Mouse (Mus musculus) testis, adult 2 months (tissue): ENCODE data around the gene Ptpn3. TPM values are rescaled to one million over a fixed set of nuclear protein-coding genes. Genes with fewer than 3 reads are reported as not detected.
"Not testable (repeated sequence)": the region's sequence is repeated elsewhere in the genome, so short reads cannot be mapped to it uniquely, and the experiment has no call there.

Experiments used
- H3K27ac ChIP-seq: fragments of 200-500 bp; 2 replicates; pipeline ENCODE4 v1.5.1; 2012; ENCODE audit warnings: low read depth, low read length; ENCODE audit not compliant: control insufficient read depth, insufficient read depth
- H3K27me3 ChIP-seq: fragments of 200-500 bp; 2 replicates; pipeline ENCODE4 v1.6.1; 2012; ENCODE audit warnings: mild to moderate bottlenecking, low read length, moderate library complexity; ENCODE audit not compliant: control insufficient read depth, insufficient read depth
- H3K36me3 ChIP-seq: fragments of 200-500 bp; 2 replicates; pipeline ENCODE4 v1.6.1; 2012; ENCODE audit warnings: mild to moderate bottlenecking, low read length; ENCODE audit not compliant: control insufficient read depth, insufficient read depth
- H3K4me1 ChIP-seq: fragments of 200-500 bp; 2 replicates; pipeline ENCODE4 v1.6.1; 2012; ENCODE audit warnings: low read length; ENCODE audit not compliant: control insufficient read depth, insufficient read depth
- H3K4me3 ChIP-seq: fragments of 200-500 bp; 2 replicates; pipeline ENCODE4 v1.5.1; 2012; ENCODE audit warnings: low read depth, mild to moderate bottlenecking, low read length, moderate library complexity, mixed read lengths; ENCODE audit not compliant: control insufficient read depth
- CTCF ChIP-seq: fragments of 200-500 bp; IDR thresholded peaks from 2 replicates; pipeline ENCODE4 v1.5.1; 2012; ENCODE audit warnings: low read depth, mild to moderate bottlenecking, inconsistent platforms, low read length, moderate library complexity; ENCODE audit not compliant: control insufficient read depth, insufficient read depth, insufficient replicate concordance
- POLR2A ChIP-seq: fragments of 200-500 bp; IDR thresholded peaks from 2 replicates; pipeline ENCODE4 v1.6.1; 2012; ENCODE audit warnings: low read depth, mild to moderate bottlenecking, inconsistent platforms, low read length, moderate library complexity; ENCODE audit not compliant: control insufficient read depth
- polyA plus RNA-seq: library from polyadenylated mRNA; depleted of rRNA; stranded (reverse); fragments of >200 nt; gene quantifications from 2 replicates; pipeline ENCODE4 v1.2.3, GENCODE M21; 2012

The Ptpn3 gene
- polyA plus RNA-seq, 1 experiment: 0.42 TPM

DNA sequence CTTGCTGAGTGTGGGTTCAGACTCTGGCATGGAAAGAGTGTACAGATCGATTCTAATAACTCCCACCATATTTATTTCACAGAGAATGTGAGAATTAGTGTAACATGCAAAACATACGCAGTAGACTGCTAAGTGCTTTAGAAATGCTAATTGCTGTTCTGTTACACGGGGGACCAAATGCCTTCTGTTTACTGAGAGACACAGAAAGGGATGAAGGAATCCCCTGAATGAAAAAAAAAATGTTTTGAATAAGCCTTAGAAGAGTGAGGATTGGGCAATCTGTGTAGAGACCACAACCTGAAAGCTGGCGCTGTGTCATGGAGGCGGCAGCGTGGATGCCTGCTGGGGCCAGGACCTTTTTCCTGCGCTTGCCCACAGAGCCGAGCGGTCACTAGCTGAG is 86.8 kb downstream of the Ptpn3 start:
- TF ChIP-seq CTCF: no peak
- no peak for TF ChIP-seq POLR2A
- Histone ChIP-seq H3K4me1 (no peaks in the 10 kb centered on the region), H3K27me3 (no peaks in the 10 kb centered on the region), H3K27ac (no peak overlapping the region), H3K36me3 (no peaks in the 10 kb centered on the region), H3K4me3 (no peak overlapping the region)

DNA sequence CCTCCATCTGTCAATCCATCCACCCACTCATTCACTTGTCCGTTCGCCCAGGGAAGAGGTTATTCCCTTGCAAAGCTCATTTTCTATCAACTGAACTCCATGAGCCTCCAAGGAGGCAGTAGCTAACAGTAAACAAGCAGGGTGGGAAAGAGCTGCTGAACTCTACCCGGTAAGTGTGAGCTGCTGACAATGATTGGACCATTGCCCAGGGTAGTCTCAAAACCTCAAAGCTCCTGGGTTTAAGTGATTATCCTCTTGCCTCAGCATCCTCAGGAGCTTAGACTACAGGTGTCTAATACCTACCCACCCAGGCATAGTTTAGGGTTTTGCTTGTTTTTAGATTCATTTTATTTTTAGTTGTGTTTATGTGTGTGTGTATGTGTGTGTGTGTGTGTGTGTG is 87.5 kb downstream of the Ptpn3 start:
- Histone ChIP-seq H3K27ac (no peak overlapping the region), H3K27me3 (no peaks in the 10 kb centered on the region), H3K36me3 (no peaks in the 10 kb centered on the region), H3K4me3 (no peak overlapping the region), H3K4me1 (no peaks in the 10 kb centered on the region)
- TF ChIP-seq CTCF: no peak

DNA sequence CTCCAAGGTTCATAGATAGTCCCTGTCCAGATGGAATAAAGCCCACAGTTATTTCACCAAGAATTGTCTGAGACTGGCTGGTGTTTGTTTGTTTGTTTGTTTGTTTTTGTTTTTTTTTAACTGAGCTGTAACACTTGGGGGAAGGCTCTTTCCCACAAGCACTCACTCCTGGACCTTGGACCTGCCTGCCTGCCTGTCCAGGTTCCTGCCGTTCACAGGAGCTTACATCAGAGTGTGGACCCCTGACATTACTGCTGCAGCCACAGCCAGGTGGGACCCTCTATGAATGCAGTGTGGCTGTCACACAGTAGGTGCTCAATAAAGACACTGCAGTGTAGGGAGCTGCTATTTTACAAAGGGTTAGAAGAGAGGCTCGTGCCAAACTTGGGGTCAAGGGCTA is 89.9 kb downstream of the Ptpn3 start:
- Histone ChIP-seq H3K4me3 (no peak overlapping the region), H3K27me3 (no peaks in the 10 kb centered on the region)
- TF ChIP-seq CTCF (no peak), POLR2A (no peak)

DNA sequence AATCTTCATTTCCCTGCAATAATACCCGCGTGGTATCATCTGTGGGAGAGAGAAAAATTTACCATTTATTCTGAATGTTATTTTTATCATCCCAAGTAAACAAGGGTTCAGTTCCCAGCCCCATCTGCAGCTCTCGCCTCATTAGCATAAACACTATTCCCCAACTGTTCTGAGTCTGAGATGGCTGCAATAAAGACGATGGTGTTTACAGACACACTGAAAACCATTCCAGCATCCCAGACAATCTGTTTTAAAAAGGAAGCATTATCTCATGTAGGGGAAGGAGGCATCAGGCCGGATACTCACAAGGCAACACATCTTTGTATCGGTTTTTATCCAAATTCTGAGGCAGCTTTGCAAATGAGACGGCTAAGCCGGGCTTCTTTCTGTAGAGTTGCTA is 95.7 kb downstream of the Ptpn3 start:
- no peak overlapping the region for H3K27ac ChIP-seq
- no peaks in the 10 kb centered on the region for H3K36me3 ChIP-seq
- H3K27me3 ChIP-seq: no peaks in the 10 kb centered on the region
- no peak for TF ChIP-seq CTCF
- TF ChIP-seq POLR2A: no peak
- H3K4me1 ChIP-seq: no peaks in the 10 kb centered on the region
- H3K4me3 ChIP-seq: no peak overlapping the region

More for the DNA sequence above, 89.9 kb downstream of the Ptpn3 start:
- Histone ChIP-seq H3K4me1 (no peaks in the 10 kb centered on the region), H3K36me3 (no peaks in the 10 kb centered on the region), H3K27ac (no peak overlapping the region)

DNA sequence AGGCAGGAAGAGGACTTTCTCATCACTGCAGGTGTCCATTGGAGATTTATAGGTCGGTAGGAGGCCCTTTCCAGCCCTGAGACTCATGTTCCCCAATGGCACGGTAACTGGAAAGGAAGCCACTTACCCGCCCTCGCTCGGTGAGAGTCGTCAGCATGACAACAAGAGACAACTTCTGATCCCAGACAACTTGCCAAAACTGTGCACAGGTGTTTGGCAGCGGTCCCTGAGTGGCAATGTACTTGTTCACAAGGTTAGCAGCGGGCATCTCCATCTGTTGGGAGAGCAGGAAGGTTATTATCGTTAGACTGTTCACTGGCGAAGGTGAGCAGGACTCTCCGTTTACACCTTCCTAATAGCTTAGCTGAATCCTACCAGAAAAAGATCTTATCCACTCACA is 96.9 kb downstream of the Ptpn3 start:
- H3K36me3 ChIP-seq: no peaks in the 10 kb centered on the region
- no peaks in the 10 kb centered on the region for H3K4me1 ChIP-seq
- no peaks in the 10 kb centered on the region for H3K27me3 ChIP-seq
- no peak overlapping the region for H3K27ac ChIP-seq
- H3K4me3 ChIP-seq: no peak overlapping the region
- no peak for TF ChIP-seq CTCF
- TF ChIP-seq POLR2A: no peak

DNA sequence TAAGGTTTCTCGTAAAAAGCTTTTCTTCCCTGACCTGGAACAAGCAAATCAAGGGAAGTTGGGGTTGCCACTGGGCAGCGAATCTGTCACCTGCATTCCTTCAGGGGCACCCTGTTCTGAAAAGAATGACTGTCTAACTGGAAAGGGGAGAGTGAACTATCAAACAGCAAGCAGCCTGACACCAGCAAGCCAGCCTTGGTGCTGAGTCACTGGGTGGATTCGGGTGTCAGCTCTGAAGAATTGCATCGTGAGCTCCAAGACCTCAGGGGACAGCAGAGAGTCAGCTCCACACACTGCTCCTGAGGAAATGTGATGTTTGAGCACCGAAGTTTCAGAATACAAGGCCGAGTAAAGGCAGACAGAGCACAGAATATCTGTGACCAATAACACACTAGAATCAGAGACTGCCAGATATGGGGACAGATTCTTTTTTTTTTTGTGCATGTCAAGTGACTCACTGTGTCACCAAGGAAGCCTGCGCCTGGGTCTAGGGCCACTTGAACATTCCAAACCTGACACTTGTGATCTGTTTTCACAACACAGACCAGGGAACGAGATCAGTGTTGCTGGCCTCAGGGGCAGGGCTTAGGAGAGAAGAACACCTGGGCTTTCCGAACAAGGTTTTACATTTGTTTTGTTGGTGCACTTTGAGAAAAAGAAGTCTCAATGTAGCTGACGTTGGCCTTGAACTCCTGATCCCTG is 98.8 kb downstream of the Ptpn3 start:
- H3K27ac ChIP-seq: no peak overlapping the region
- TF ChIP-seq CTCF (no peak), POLR2A (no peak)
- no peaks in the 10 kb centered on the region for H3K27me3 ChIP-seq
- no peaks in the 10 kb centered on the region for H3K4me1 ChIP-seq
- no peak overlapping the region for H3K4me3 ChIP-seq
- no peaks in the 10 kb centered on the region for H3K36me3 ChIP-seq

DNA sequence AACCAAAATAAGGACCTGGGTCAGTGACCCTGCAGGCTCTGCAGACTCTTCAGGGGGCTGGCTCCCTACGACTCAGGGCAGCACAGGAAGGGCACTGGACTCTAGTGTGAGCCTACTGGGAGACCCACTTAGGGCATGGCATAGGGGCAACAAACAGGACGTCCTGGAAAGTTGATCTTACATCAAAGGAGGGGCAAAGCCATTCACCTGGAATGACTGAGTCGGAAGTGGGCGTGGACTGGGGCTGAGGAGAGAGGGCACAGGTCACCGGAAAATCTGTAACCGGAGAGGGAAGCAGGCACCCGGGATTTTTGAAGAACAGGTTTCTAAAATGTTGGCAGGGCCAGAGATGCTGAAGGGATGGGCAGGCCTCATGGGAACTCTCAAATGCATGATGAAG is 99.5 kb downstream of the Ptpn3 start:
- no peak for TF ChIP-seq POLR2A
- no peak for TF ChIP-seq CTCF
- Histone ChIP-seq H3K27ac (no peak overlapping the region), H3K4me3 (no peak overlapping the region), H3K4me1 (no peaks in the 10 kb centered on the region), H3K36me3 (no peaks in the 10 kb centered on the region), H3K27me3 (no peaks in the 10 kb centered on the region)

DNA sequence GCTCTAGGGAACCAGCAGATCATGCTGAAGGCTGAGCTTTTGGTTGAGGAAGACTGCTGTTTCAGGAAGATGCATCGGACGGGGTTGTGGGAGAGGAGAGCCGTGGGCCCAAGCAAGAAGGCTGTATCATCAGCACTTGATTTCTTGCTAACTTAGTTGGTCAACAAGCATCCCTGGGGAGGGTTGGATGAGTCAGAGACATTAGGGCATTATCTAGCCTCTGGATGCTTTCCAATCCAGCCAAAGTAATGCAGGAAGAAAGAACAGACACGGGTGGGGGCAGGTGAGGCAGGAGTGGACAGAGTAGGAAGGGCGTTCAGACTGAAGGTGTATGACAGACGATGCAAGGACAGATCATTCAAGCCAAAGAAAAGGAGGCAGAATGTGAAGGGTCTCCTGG is 101.0 kb downstream of the Ptpn3 start:
- H3K36me3 ChIP-seq: no peaks in the 10 kb centered on the region
- no peak for TF ChIP-seq POLR2A
- TF ChIP-seq CTCF: no peak

DNA sequence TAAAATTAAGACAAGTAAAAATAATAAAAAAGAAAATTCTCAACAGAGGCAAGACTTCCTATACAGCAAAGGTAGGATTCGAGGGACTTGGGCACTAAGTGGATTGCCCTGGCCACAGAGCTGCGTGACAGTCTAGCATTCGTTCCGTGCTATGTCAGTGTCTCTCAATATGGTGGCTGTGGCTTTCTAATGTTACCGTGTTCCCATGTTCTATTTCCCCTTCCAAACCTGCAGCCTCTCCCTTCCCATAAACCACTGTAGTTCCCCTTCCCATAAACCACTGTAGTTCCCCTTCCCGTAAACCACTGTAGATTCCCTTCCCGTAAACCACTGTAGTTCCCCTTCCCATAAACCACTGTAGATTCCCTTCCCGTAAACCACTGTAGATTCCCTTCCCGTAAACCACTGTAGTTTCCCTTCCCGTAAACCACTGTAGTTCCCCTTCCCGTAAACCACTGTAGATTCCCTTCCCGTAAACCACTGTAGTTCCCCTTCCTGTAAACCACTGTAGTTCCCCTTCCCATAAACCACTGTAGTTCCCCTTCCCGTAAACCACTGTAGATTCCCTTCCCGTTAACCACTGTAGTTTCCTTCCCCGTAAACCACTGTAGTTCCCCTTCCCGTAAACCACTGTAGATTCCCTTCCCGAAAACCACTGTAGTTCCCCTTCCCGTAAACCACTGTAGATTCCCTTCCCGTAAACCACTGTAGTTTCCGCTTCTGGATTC is 102.8 kb downstream of the Ptpn3 start:
- H3K4me3 ChIP-seq, H3K4me1 ChIP-seq, H3K27me3 ChIP-seq, H3K36me3 ChIP-seq, H3K27ac ChIP-seq: not testable (repeated sequence)

More for the DNA sequence above, 101.0 kb downstream of the Ptpn3 start:
- Histone ChIP-seq H3K27me3 (no peaks in the 10 kb centered on the region), H3K4me3 (no peak overlapping the region), H3K4me1 (no peaks in the 10 kb centered on the region), H3K27ac (no peak overlapping the region)
